Mouse (Mus musculus) midbrain, postnatal 0 days (tissue): ENCODE measurements around the gene Mrpl43. TPM values are rescaled to one million over a fixed set of nuclear protein-coding genes. Genes with fewer than 3 reads are reported as not detected.

Source experiments
- ATAC-seq: fragments of 200-750 bp; cut with Nextera tagmentation; 2 replicates; pipeline ENCODE4 v1.8.0; 2017; ENCODE audit warnings: moderate number of reproducible peaks, mild to moderate bottlenecking, moderate TSS enrichment, moderate library complexity; ENCODE audit not compliant: low FRiP score
- DNase-seq: peaks from one replicate; pipeline ENCODE4 v3.0.0-alpha.2; 2015; ENCODE audit warnings: low spot score
- H3K27ac ChIP-seq: fragments of 300-500 bp; sonication (generic); 2 replicates; pipeline ENCODE4 v1.5.1; 2014; ENCODE audit warnings: low read depth, mild to moderate bottlenecking, low read length, mixed read lengths
- H3K27me3 ChIP-seq: fragments of 300-500 bp; sonication (generic); 2 replicates; pipeline ENCODE4 v1.6.1; 2014; ENCODE audit warnings: low read length, control low read depth, mixed read lengths; ENCODE audit not compliant: insufficient read depth
- H3K36me3 ChIP-seq: fragments of 300-500 bp; sonication (generic); 2 replicates; pipeline ENCODE4 v1.6.1; 2014; ENCODE audit warnings: low read length, control low read depth, mixed read lengths; ENCODE audit not compliant: insufficient read depth
- H3K4me1 ChIP-seq: fragments of 300-500 bp; sonication (generic); 2 replicates; pipeline ENCODE4 v1.6.1; 2014; ENCODE audit warnings: mild to moderate bottlenecking, control low read depth, antibody characterized with exemption, low read length, mixed read lengths; ENCODE audit not compliant: insufficient read depth
- H3K4me2 ChIP-seq: fragments of 300-500 bp; sonication (generic); 2 replicates; pipeline ENCODE4 v1.6.1; 2014; ENCODE audit warnings: low read depth, mild to moderate bottlenecking, low read length, mixed read lengths; ENCODE audit not compliant: poor library complexity, severe bottlenecking
- H3K4me3 ChIP-seq: fragments of 300-500 bp; sonication (generic); 2 replicates; pipeline ENCODE4 v1.5.1; 2014; ENCODE audit warnings: low read depth, mild to moderate bottlenecking, low read length, moderate library complexity
- H3K9ac ChIP-seq: fragments of 300-500 bp; sonication (generic); replicated peaks from 2 replicates; pipeline ENCODE4 v1.6.1; 2014; ENCODE audit warnings: mild to moderate bottlenecking, low read length, moderate library complexity, mixed read lengths; ENCODE audit not compliant: poor library complexity, severe bottlenecking
- H3K9me3 ChIP-seq: fragments of 300-500 bp; sonication (generic); 2 replicates; pipeline ENCODE4 v1.6.1; 2016; ENCODE audit warnings: low read length, control low read depth
- CTCF ChIP-seq: IDR thresholded peaks from 2 replicates; pipeline ENCODE4 v1.5.1; 2016; ENCODE audit warnings: antibody characterized with exemption, mild to moderate bottlenecking
- WGBS: fragments of 180-500 bp; shearing (Covaris S2); extraction: QIAGEN DNeasy Blood & Tissue Kit; methylation state at CpG from one replicate; pipeline ENCODE4 v1.1.7; 2014; 5-methylcytosine and 5-hydroxymethylcytosine counted together
- polyA plus RNA-seq: library from polyadenylated mRNA; unstranded; fragments of >200 nt; fragmentation: Nextera tagmentation; extraction: Ambion mirVana; gene quantifications from 2 replicates; pipeline ENCODE4 v1.2.1, GENCODE M21; 2015
- total RNA-seq: library from RNA; depleted of rRNA; stranded (reverse); fragments of >200 nt; gene quantifications from 2 replicates; pipeline ENCODE4 v1.2.3, GENCODE M21; 2014

Mrpl43 gene
- total and polyA plus RNA-seq, 2 experiments from 2014 or later, result 87.6 to 105 TPM

DNA sequence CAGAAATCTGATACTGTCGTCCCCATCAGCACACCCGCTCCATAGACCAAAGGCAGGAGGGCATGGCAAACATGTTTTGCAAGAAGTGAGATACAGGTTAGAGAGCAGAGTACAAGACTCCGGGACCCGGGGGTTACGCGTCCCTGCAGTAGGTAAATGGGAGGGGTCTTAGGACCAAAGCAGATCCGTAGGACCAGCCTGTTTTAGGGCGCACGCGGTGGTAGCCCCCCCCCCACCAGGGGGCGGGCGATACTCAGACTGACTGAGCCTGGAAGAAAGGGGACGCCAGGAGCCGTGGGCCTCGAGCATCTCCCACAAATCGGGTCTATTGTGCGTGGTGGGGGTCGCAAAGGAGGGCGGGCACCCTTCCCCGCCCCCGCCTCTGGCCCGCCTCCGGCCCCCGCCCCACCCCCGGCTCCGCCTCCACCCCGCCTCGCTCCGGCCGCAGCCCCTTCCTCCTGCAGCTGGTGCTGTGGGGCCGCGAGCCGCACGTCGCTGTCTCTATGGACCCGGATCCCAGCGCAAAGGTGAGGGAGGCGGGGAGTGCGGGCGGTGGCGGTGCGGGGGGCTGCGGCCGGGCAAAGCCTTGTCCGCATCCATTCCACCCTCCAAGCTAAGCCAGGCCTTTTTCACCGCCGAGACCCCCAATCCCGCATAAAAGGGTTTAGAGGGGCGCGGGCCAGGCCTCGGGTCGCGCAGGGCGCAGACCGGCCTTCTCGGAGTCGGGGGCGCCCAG is 17.2 kb downstream of the Mrpl43 start, which contains the start of gene Sema4g:
Gene Sema4g (plus strand): TSS at position 271 of the 736 bp plus-strand sequence.
- under 1% methylated on average over 33 of the region's 58 CpGs for WGBS
- peak; percentile 60 for ATAC-seq

DNA sequence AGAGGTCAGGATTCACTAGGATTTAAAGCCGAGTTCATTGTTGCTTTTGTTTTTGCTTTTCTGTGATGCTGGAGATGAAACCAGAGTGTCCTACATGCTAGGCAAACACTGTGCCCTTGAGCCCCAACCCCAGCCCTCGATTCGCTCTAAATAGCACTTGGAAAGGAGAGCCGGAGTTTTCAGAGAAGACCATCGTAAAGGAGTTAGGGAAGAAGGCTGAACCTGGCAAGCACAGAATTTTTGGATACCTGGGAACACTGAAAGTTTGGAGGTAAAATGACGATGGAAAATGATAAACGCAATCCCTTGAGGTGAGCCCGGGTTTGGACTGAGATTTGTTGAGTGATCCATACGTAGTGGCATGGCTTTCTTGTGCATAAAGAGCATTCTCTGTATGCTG is 17.9 kb downstream of the Mrpl43 start:
- Histone ChIP-seq H3K27me3 (no peaks in the 10 kb centered on the region), H3K4me1 (peaks cover 10% of the 10 kb centered on the region), H3K27ac (peak overlapping the region; percentile 65; the same call in 1 of the 2 replicates), H3K9ac (peak overlapping the region; percentile 96), H3K4me3 (peak overlapping the region; percentile 71), H3K4me2 (peak overlapping the region; percentile 81), H3K9me3 (no peaks in the 10 kb centered on the region), H3K36me3 (peaks cover 9% of the 10 kb centered on the region)
- no peak for TF ChIP-seq CTCF
- DNase-seq (no peak), ATAC-seq (no peak)
- 21% methylated on average over 9 of the region's 9 CpGs for WGBS

More for the DNA sequence above, 17.2 kb downstream of the Mrpl43 start, which contains the start of gene Sema4g:
- H3K4me2 ChIP-seq, result peak within 1 kb of the TSS; percentile 81
- no peaks in the 10 kb centered on the region for H3K9me3 ChIP-seq
- no peaks in the 10 kb centered on the region for H3K27me3 ChIP-seq
- peak within 1 kb of the TSS; percentile 65 for H3K27ac ChIP-seq
- peak; percentile 67 for DNase-seq
- peaks cover 10% of the 10 kb centered on the region for H3K4me1 ChIP-seq
- H3K4me3 ChIP-seq, result peak within 1 kb of the TSS; percentile 71
- peaks cover 9% of the 10 kb centered on the region for H3K36me3 ChIP-seq
- H3K9ac ChIP-seq, result peak within 1 kb of the TSS; percentile 96
- TF ChIP-seq CTCF, result peak; percentile 65

DNA sequence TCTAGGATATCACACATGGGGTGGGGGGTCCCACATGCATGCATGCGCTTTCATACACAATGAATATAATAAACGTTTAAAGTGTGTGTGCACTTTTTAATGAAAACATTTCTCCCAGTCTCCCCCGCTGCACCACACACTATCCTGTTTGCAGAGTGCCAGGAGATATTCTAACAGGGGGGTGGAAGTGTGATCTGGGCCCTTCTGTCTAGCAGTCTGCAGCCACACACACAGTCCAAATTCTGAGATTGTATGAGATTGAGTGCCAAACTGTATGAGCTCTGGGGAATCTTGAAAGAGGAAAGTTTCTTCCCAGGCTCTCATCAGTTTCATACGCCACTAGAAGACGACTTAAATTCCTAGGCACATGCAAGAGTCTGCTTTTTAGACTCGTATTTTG is 18.4 kb downstream of the Mrpl43 start:
- no peak for ATAC-seq
- 60% methylated on average over 6 of the region's 6 CpGs for WGBS

DNA sequence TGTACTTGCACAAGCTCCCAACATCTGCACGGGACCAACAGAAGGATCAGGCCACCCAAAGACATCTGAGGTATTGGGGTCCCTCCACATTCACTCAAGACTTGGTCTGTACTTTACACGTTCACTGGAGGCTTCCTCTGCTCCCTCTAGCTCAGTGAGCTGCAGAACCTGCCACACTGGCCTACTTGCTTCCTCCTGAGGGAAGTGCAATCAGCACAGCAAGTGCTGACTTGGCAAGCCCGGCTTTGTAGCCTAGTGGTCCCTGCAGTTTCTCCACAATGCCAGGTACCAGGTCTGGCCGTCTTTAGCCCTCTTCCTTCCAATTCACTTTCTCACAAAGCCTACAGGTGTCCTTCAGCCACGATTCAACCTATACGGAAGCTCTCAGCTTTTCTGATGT is 19.2 kb downstream of the Mrpl43 start:
- Histone ChIP-seq H3K4me3 (no peak overlapping the region), H3K9ac (no peak overlapping the region), H3K27ac (no peak overlapping the region), H3K4me2 (no peak overlapping the region), H3K9me3 (no peaks in the 10 kb centered on the region), H3K27me3 (no peaks in the 10 kb centered on the region), H3K4me1 (peaks cover 10% of the 10 kb centered on the region), H3K36me3 (no peaks in the 10 kb centered on the region; the same call in 1 of the 2 replicates)
- ATAC-seq (no peak), DNase-seq (no peak)
- TF ChIP-seq CTCF, result no peak
- WGBS, result 73% methylated on average over 6 of the region's 6 CpGs

More for the DNA sequence above, 18.4 kb downstream of the Mrpl43 start:
- H3K9me3 ChIP-seq, result no peaks in the 10 kb centered on the region
- H3K36me3 ChIP-seq, result peaks cover 6% of the 10 kb centered on the region
- H3K4me1 ChIP-seq, result peaks cover 10% of the 10 kb centered on the region
- H3K4me3 ChIP-seq, result no peak overlapping the region
- no peak overlapping the region for H3K27ac ChIP-seq
- peak overlapping the region; percentile 81; the same call in 1 of the 2 replicates for H3K4me2 ChIP-seq
- no peak overlapping the region for H3K9ac ChIP-seq
- no peak for DNase-seq
- no peaks in the 10 kb centered on the region for H3K27me3 ChIP-seq
- no peak for TF ChIP-seq CTCF

DNA sequence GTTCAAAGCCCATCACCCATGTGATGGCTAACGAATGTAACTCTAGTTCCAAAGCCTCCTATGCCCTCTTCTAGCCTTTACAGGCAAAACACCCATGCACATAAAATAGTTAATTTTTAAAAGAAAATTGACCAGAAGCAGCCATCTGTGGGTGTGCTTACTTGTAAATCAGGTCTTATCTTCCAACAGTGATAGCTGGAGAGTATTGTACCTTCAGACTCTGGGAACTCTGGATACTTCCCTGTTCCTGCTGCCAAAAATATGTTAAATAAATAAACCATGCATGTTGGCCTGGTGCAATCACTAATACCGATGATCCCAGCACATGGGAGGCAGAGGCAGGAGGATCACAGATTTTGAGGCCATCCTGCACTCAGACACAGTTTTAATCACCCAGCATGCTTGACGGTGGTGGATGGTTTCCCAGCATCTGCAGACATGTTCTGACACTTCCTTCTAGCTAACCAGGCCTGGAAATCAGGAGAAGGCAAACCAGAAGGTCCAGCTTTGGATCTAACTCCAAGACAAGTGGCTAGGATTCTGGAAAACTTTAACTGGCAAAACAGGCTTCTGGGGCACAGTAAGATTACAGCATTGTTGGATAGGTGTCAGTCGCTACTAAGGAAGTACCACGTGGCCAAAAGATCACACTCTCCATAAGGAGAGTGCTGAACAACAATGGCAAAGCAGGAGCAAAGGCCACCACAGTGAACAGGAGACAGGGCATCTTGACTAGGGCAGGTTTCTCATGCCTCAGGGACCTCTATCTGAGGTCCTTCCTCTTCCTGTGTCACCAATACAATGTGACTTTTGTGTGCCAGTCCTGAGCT is 20.9 kb downstream of the Mrpl43 start:
- Histone ChIP-seq H3K27me3 (no peaks in the 10 kb centered on the region), H3K9me3 (no peaks in the 10 kb centered on the region), H3K9ac (no peak overlapping the region), H3K4me2 (no peak overlapping the region), H3K27ac (no peak overlapping the region), H3K36me3 (peaks cover 11% of the 10 kb centered on the region), H3K4me3 (no peak overlapping the region), H3K4me1 (peaks cover 2% of the 10 kb centered on the region; the same call in 1 of the 2 replicates)
- TF ChIP-seq CTCF, result no peak
- 64% methylated on average over 5 of the region's 5 CpGs for WGBS
- no peak for ATAC-seq
- DNase-seq, result no peak

DNA sequence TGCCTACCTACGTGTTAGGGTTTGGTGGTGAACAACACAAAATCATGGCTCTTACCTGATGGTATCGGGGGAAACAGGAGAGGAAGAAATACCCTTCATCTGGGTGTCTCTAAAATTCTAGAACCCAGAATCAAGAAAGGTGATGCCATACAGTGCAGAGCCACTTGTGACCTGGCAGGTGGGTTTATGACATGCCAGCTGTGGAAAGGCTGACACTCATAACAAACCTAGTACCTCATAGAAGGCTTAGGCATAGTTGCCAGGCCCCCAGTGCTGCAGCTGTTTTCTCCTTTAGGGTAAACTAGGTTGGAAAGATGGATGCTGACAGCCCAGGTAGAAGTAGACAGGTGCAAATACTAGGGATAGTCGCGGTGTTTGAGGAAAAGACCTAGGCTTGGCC is 21.8 kb downstream of the Mrpl43 start:
- 97% methylated on average over 4 of the region's 4 CpGs for WGBS
- ATAC-seq (no peak), DNase-seq (no peak)
- H3K4me2 ChIP-seq, result no peak overlapping the region
- no peaks in the 10 kb centered on the region for H3K27me3 ChIP-seq
- H3K9me3 ChIP-seq, result no peaks in the 10 kb centered on the region
- H3K4me3 ChIP-seq, result no peak overlapping the region
- no peak overlapping the region for H3K27ac ChIP-seq
- no peak overlapping the region for H3K9ac ChIP-seq
- no peak for TF ChIP-seq CTCF
- H3K4me1 ChIP-seq, result no peaks in the 10 kb centered on the region
- peaks cover 17% of the 10 kb centered on the region for H3K36me3 ChIP-seq
